Mouse (Mus musculus) gastrocnemius, postnatal 14 days (tissue): ENCODE measurements around the gene Nasp. TPM values are rescaled to one million over a fixed set of nuclear protein-coding genes. Genes with fewer than 3 reads are reported as not detected.
"Not testable (repeated sequence)": the region's sequence is repeated elsewhere in the genome, so short reads cannot be mapped to it uniquely, and the experiment has no call there.

Source experiments
- DNase-seq: peaks from one replicate; pipeline ENCODE4 v3.0.0; 2021; ENCODE audit warnings: mixed read lengths
- intact Hi-C: fragments of 180-260 bp; cut with DNase I; formaldehyde crosslinking; loops from one replicate; pipeline ENCODE4 v1.15.1; 2025; ENCODE audit warnings: low total_unique reads
- long read RNA-seq, 2 experiments: library from polyadenylated mRNA; stranded (forward); transcript quantifications; one replicate each; pipeline ENCODE4 v2.0.0; 2021
- total RNA-seq, 2 experiments: library from RNA; stranded (reverse); gene quantifications; 2 replicates each; pipeline ENCODE4 v1.2.3; 2021

Nasp gene
- 10 to 100 TPM; 16.2 to 17.4 TPM for total RNA-seq
- long read RNA-seq, experiment 1, partial matches to known transcripts, result 2 of 5 reads
- long read RNA-seq, experiment 1, other reads (novel, unspliced or antisense), result 1 of 5 reads
- long read RNA-seq, experiment 2, partial matches to known transcripts, result 1 of 5 reads
- long read RNA-seq, experiment 2, other reads (novel, unspliced or antisense), result 1 of 5 reads

- intact Hi-C loops, result no loop called here
- DNase-seq, result peak; percentile 76
These were observed at the start of gene Nasp for GRCm38 (mm10) chr4:116627722-116628662. Gene Nasp, minus strand, starts transcription at chr4:116627941.

GRCm38 (mm10) chr4:116676027-116676426, 48.3 kb upstream of the Nasp start:
- intact Hi-C loops, result no loop called here
- DNase-seq, result no peak

DNA sequence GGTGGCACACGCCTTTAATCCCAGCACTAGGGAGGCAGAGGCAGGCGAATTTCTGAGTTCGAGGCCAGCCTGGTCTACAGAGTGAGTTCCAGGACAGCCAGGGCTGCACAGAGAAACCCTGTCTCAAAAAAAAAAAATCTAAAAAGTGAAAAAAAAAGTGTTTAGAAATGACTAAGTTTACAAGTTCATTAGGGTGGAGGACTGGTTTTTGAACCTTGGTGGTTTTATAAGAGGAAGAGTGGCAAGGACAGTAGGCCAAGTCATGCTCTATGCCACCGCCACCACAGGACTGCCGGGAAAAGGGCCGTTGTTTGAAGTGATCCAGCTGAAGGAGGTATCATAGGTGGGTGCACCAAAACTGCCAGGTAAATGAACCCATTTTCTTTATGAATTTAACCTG, 47.0 kb upstream of the Nasp start:
- intact Hi-C loops, DNase-seq: not testable (repeated sequence)

DNA sequence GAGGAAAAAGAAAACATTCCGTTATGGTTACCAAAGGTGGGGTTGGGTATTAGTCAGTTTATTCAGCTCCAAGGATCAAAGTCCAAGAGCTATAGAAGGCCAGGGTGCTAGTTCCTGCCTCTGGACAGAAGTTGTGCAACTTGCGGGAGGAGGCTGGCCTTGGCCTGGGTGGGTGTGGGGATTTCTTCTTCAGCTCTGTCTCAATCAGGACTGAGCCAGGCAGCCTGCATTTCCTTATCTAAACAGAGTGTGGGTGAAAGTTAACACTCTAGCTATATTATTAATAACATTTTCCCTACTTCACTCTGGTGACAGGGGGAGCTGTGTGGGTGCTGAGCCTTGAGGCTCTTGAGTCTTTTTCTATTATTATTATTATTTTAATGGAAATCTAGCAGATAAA, 45.0 kb upstream of the Nasp start:
- no peak for DNase-seq
- intact Hi-C loops, result no loop called here

DNA sequence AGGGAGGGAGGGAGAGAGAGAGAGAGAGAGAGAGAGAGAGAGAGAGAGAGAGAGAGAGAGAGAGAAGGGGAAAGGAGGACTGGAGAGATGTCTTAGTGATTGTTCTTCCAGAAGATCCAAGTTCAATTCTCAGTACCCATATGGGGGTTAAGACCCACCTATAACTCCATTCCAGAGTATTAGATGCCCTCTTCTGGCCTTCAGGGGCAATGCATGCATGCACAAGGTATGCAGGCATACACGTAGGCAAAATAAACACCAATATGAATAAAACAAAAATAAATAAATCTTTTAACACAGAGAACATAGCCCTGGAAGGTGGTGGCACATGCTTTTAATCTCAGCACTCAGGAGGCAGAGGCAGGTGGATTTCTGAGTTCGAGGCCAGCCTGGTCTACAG, 41.5 kb upstream of the Nasp start:
- intact Hi-C loops, result no loop called here
- no peak for DNase-seq

DNA sequence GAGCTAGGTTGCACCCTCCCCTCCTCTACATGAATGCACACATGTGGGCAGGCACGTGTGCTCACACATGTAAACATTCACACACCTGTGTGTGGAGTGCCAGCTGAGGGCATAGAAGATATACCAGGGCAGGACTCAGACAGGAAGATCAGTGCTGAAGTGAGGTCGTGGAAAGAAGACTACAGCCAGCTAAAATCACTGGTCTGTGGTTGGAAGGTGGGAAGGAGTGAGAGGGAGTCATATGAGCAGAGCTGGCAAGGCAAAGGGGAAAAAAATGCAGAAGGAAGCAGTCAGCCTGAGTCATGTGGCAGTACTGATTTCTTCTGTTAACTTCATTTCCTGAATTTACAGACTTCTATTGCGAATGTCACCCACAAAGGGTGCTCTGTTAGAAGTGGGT, 40.4 kb upstream of the Nasp start:
- intact Hi-C loops, result no loop called here

DNA sequence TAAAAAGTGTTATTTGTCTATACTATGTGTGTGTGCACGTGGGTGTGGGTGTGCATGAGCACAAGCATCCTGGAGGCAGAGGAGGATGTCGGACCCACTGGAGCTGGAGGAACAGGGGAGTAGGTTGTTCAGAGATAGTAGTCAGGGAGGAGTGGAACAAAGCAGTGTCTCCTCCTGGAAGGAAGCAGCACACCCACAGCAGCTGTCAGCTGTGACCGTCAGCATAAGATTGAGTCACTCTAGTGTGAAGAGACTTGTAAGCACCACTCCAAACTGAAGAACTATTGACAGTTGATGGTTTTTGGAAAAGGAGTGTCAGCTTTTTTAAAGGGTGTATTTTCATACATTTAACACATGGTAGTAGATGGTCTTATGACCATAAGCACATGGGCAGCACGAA, 38.9 kb upstream of the Nasp start:
- no peak for DNase-seq
- intact Hi-C loops, result no loop called here

More for the DNA sequence above, 40.4 kb upstream of the Nasp start:
- no peak for DNase-seq

- intact Hi-C loops, result no loop called here
- no peak for DNase-seq
These were observed 34.3 kb upstream of the Nasp start for GRCm38 (mm10) chr4:116661998-116662397.

DNA sequence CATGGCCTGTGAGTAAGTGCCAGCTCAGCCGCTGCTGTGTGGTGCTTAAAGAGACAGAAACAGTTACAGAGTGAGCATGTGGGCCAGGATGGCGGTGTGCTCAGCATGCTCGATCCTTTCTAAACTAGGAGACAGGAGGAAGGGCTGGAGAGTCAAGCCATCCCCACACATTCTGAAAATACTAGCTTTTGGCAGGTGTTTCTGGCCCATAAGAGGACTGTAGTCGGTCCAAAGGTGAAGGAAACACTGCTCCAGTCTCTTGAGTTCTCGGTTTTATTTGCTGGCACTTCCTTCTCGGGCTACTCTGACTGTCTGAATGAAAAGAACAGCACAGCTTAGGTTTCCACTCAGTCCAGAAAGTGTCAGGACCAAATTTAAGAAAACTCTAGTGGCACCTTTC, 33.1 kb upstream of the Nasp start:
- no peak for DNase-seq
- intact Hi-C loops, result no loop called here

DNA sequence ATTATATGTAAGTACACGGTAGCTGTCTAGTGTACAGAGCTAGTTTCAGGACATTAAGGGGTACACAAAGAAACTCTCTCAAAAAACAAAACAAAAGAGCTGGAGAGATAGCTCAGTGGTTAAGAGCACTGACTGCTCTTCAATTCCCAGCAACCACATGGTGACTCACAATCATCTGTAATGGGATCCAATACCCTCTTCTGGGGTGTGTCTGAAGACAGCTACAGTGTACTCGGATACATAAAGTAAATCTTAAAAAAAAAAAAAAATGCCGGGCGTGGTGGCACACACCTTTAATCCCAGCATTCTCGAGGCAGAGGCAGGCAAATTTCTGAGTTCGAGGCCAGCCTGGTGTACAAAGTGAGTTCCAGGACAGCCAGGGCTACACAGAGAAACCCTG, 32.2 kb upstream of the Nasp start:
- DNase-seq, intact Hi-C loops: not testable (repeated sequence)

DNA sequence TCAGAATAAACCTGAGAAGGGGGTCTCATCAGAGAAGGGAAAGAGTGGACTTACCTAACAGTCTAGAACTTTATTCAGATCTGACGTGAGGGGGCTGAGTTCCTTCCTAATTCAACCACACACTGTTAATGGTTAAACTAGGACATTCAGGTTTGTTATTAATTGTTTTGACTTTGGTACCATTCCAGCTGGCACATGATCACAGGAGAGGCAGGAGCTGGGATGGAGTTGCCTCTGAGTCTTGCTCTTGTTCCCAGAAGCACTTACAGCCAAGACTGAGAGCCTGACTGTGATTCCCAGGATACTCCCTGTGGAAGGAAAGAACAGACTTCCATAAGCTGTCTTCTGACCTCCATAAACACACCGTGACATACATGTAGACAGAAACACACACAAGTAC, 31.7 kb upstream of the Nasp start:
- intact Hi-C loops, result no loop called here
- DNase-seq, result no peak

DNA sequence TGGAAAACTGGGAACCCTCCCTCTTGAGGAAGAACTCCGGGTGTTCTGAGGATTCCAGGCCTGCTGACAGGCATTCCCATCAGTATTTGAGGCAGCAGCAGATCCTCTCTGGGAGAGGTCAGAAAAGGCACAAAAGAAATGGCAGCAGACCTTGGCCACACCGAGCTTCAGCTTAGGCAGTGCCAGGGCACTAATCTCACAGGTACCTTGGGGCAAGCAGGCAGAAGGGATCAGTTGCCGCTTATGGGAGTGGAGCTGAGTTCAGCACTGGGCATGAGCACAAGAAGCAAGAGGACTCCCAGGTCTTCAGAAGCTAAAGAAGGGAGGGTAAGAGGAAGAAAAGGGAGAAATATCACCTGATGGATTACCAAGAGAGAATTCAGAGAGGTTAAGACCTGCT, 30.2 kb upstream of the Nasp start:
- DNase-seq, result no peak
- intact Hi-C loops, result no loop called here

DNA sequence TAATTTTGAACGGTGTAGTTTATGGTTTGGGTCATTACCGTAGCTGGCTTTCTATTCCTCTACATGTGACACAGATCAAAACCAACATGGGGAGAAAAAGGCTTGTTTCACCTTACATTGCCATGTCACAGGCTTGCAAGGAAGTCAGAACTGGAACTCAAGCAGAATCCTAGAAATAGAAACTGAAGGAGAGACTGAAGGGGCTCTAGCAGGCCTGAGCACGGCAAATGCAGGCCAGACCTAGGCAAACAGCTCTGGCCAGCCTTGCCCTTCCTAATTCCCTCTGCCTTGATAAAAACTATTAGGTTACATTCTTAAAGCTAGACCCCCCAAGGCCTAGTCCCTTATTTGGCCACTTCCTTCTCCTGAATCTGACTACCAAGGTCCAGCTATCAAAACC, 27.9 kb upstream of the Nasp start:
- intact Hi-C loops, result no loop called here

GRCm38 (mm10) chr4:116655100-116655499, 27.4 kb upstream of the Nasp start:
- intact Hi-C loops, result no loop called here

More for the DNA sequence above, 27.9 kb upstream of the Nasp start:
- DNase-seq, result no peak

DNA sequence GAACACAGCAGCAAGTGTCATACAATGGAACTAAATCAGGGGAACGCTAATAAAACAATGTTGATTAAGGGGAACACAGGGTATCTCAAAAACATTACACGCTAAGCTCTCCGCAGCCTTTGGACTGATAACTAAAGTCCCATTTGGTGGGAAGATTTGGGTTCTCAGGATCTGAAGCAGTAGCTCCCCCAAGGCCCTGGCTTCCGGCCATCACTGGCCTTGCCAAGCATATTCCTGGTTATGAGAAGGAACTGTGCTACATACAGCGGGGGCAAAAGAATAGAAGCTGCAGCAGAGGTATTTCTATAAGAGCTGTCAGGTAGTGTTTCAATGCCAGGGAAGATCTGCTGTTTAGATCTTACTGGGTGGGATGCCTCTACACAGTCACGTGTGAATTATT, 25.5 kb upstream of the Nasp start:
- intact Hi-C loops, result no loop called here
- DNase-seq, result no peak

More at GRCm38 (mm10) chr4:116655100-116655499, 27.4 kb upstream of the Nasp start:
- no peak for DNase-seq

GRCm38 (mm10) chr4:116651797-116652135, 24.0 kb upstream of the Nasp start:
- no peak for DNase-seq
- intact Hi-C loops, result no loop called here

DNA sequence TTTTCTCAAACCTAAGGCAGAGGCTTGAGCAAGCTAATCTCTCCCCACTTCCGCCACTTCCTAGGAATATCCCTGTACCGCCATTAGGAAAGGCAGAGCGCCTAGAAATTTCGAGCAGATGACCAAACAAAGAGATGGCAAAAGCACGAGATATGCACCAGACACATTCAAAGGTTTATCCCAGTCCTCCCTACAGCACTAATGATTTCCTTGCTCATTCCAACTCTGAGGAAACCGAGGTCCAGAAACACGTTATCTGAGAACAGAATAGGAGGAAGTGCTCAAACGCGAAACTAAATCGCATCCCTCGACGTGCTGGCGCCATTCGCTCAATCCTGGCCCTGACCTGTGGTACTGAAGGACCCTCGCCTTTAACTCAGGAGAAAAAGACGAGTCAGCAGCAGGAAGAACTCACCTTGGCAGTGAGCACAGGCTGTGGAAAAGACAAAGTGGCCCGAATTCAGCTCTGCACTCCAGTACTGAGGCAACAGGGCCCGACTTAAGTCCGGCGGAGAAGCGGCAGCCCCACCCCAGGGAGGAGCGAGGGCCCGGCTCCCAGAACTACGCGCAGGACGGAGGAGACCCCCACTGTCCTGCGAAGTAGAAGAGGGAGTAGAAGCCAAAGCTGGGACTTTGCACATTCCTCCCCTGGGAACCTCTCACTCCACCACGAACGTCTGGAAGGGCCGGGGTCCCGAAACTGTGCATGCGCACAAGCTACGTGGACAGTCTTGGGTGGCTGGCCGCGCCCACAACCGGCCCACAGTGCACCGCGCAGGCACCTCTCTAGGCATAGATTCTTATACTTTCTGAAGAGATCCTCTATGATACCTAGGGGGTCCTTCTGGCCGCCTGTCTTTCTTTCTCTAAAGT, 23.4 kb upstream of the Nasp start, which contains the start of gene Akr1a1:
Gene Akr1a1 (minus strand): TSS at position 757 of the 873 bp plus-strand sequence.
- intact Hi-C loops, result no loop called here
- DNase-seq, result peak; percentile 92

DNA sequence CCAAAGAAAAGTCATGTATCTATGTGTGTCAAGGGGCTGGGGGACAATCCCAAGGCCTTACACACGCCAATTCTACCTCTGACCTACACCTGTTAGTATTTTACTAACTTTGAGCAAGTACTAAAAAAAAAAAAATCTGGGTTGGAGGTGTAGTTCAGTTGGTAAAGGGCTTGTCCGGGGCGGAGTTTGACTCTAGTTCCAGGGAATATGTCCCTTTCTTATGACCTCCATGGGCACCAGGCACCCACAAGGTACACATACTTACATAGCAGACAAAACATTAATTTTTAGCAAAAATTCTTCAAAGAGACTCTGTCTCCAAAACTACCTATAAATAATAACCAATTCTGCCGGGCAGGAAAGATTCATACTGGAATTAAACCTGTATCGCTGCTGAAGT, 22.6 kb upstream of the Nasp start:
- intact Hi-C loops, result no loop called here
- no peak for DNase-seq

DNA sequence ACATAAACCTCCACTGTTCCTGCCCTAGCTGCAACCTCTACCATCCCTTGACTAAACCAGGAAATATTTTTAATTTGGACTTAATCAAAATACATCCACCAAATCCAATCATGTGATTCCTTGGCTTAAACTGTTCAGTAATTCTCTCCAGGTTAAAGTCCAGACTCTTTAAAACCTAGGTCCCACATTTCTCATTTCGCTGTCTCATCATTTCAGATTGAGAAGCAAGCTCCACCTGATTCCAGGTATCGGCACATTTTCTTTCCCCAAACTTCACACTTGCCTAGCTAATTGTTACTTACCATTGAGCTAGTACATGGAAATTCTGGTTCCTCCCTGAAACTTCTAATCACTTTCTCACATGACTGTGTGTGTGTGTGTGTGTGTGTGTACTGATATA, 21.7 kb upstream of the Nasp start:
- DNase-seq, result no peak
- intact Hi-C loops, result no loop called here

GRCm38 (mm10) chr4:116645624-116646023, 17.9 kb upstream of the Nasp start:
- DNase-seq, result no peak
- intact Hi-C loops, result no loop called here
